Mouse (Mus musculus) neural tube, embryonic 15.5 days (tissue): Measurements from ENCODE around the gene Bcor. TPM values are rescaled to one million over a fixed set of nuclear protein-coding genes. Genes with fewer than 3 reads are reported as not detected.
A peak's percentile ranks its signal among the peaks of the same experiment; 100 is the strongest.

Experiments used
- ATAC-seq: fragments of 200-750 bp; cut with Nextera tagmentation; 2 replicates; pipeline ENCODE4 v1.8.0; 2017; ENCODE audit warnings: mild to moderate bottlenecking, moderate TSS enrichment, moderate library complexity; ENCODE audit not compliant: low FRiP score
- H3K27ac ChIP-seq: fragments of 300-500 bp; sonication (generic); replicated peaks from 2 replicates; pipeline ENCODE4 v1.5.1; 2015; ENCODE audit warnings: mild to moderate bottlenecking, inconsistent platforms
- H3K27me3 ChIP-seq: fragments of 300-500 bp; sonication (generic); replicated peaks from 2 replicates; pipeline ENCODE4 v1.6.1; 2015; ENCODE audit warnings: inconsistent platforms
- H3K36me3 ChIP-seq: fragments of 300-500 bp; sonication (generic); 2 replicates; pipeline ENCODE4 v1.6.1; 2015; ENCODE audit warnings: inconsistent platforms
- H3K4me1 ChIP-seq: fragments of 300-500 bp; sonication (generic); 2 replicates; pipeline ENCODE4 v1.6.1; 2015; ENCODE audit warnings: inconsistent platforms
- H3K4me2 ChIP-seq: fragments of 300-500 bp; sonication (generic); 2 replicates; pipeline ENCODE4 v1.6.1; 2015; ENCODE audit warnings: inconsistent platforms, mild to moderate bottlenecking, moderate library complexity
- H3K4me3 ChIP-seq: fragments of 300-500 bp; sonication (generic); replicated peaks from 2 replicates; pipeline ENCODE4 v1.5.1; 2015; ENCODE audit warnings: mild to moderate bottlenecking, inconsistent platforms
- H3K9ac ChIP-seq: fragments of 300-500 bp; sonication (generic); replicated peaks from 2 replicates; pipeline ENCODE4 v1.6.1; 2015; ENCODE audit warnings: mild to moderate bottlenecking, inconsistent platforms
- H3K9me3 ChIP-seq: fragments of 300-500 bp; sonication (generic); replicated peaks from 2 replicates; pipeline ENCODE4 v1.6.1; 2016; ENCODE audit warnings: inconsistent platforms
- WGBS: fragments of 180-500 bp; shearing (Covaris S2); methylation state at CpG from one replicate; pipeline ENCODE4 v1.1.7; 2015; ENCODE audit warnings: mixed read lengths; 5-methylcytosine and 5-hydroxymethylcytosine counted together
- polyA plus RNA-seq: library from polyadenylated mRNA; unstranded; fragments of >200 nt; fragmentation: Nextera tagmentation; extraction: Ambion mirVana; gene quantifications from 2 replicates; pipeline ENCODE4 v1.2.1, GENCODE M21; 2015

The Bcor gene
- polyA plus RNA-seq, 1 experiment from 2014 or later, result 12.2 TPM

- Histone ChIP-seq H3K9ac (peak overlapping the region; percentile 37), H3K27ac (peak overlapping the region; percentile 92), H3K4me3 (peak overlapping the region; percentile 58), H3K36me3 (no peaks in the 10 kb centered on the region), H3K9me3 (no peaks in the 10 kb centered on the region), H3K4me1 (peaks cover 29% of the 10 kb centered on the region), H3K4me2 (peak overlapping the region; percentile 71), H3K27me3 (peaks cover 60% of the 10 kb centered on the region)
- WGBS, result 5% methylated on average over 57 of the region's 61 CpGs
- ATAC-seq, result peak; percentile 25; the same call in 1 of the 2 replicates
Measured at GRCm38 (mm10) chrX:12080904-12081740, 79.0 kb downstream of the Bcor start.

DNA sequence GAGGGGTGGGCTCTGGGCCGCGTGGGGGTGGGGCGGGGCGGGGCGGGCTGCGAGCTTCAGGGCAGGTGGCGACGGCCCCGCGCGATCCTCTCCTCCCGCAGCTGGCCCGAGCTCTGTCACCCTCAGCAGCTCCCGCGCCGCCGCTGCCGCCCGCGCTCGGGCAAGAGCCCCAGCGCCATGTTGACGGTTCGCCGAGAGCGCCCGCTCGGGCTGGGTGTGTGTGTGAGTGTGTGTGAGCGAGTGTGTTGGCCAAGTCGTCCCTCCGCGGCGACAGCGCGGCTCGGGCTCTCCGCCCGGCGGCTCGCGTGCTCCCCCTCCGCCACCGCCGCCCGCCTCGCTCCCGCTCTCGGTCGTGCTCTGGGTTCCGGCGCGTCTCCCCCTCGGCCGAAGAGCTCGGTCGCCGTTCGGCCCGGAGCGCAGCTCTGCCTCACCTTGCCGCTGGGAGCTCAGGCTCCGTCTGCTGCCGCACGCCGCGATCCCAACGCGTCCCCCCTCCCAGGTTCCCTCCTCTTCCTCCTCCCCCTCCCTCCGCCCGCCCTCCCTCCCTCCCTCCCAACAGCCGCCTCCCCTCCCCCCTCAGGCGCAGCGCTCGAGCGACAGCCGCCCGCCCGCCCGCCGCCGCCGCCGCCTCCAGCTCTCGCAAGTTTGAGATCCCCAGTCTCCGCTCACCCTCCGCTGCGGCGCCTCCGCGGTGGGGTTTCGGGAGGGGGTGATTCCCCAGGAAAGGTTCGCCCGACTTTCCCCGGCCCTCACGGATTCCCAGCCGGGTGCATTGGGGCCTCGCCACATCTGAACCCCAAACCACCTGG lies 79.9 kb downstream of the Bcor start:
- ATAC-seq, result peak; percentile 55
- 1% methylated on average over 36 of the region's 97 CpGs for WGBS
- peak overlapping the region; percentile 71 for H3K4me2 ChIP-seq
- H3K4me3 ChIP-seq, result peak overlapping the region; percentile 58
- H3K27ac ChIP-seq, result peak overlapping the region; percentile 92
- H3K27me3 ChIP-seq, result peaks cover 57% of the 10 kb centered on the region
- no peaks in the 10 kb centered on the region for H3K36me3 ChIP-seq
- peaks cover 22% of the 10 kb centered on the region for H3K4me1 ChIP-seq
- no peaks in the 10 kb centered on the region for H3K9me3 ChIP-seq
- H3K9ac ChIP-seq, result peak overlapping the region; percentile 67

DNA sequence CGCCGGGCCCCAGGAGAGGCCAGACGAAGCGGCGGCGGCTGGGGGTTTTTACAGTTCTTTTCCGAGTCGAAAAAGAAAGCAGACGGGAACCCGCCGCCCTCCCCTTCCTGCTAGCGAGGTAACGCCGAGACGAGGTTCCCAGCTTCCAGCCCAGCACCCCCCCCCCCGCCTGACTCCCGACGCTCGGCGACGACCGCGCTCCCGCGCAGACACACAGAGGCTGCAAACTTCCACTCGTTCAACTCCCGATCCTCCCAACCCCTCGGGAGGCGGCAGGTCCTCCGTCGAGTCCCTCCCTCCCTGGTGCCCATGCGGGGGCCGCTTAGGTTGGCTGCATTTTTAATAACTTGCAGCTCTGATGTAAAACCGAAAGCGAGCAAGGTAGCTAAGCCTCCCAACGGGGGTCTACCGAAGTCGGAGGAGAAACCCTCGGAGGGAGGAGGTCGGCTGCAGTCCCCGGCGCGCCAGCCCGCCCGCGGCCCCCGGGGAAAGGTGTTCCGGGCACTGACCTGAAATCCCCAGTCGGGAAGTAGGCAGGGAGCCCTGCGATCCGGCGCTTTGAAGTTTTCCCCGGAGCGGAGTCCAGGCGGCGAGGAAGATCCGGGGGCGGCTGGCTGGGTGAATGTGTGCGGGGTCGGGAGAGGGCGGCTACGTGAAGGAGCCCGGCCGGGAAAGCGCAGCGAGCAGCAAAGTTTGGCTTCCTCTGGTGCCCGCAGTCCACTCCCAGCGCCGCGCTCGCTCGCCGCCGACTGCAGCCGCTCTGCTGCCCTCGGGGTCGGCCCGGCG lies 80.7 kb downstream of the Bcor start:
- Histone ChIP-seq H3K27me3 (peaks cover 57% of the 10 kb centered on the region), H3K9me3 (no peaks in the 10 kb centered on the region), H3K9ac (peak overlapping the region; percentile 67), H3K27ac (peak overlapping the region; percentile 92), H3K4me2 (peak overlapping the region; percentile 71), H3K4me1 (peaks cover 25% of the 10 kb centered on the region), H3K36me3 (no peaks in the 10 kb centered on the region), H3K4me3 (peak overlapping the region; percentile 58)
- 2% methylated on average over 44 of the region's 79 CpGs for WGBS
- 0 out of 2 replicates have a peak, but pooled peaks have one; percentile 12 for ATAC-seq

DNA sequence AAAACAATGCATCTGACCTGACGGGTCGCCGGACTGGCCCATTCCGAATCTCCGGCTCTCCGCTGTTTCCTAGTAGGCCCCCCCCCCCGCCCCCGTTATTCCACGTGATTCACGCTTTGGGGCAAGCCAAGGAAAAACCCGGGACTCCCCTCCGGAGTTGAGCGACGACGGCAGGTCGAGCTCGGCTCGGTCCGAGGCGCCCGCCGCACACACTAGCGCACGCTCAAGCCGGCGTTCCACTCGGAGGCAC lies 81.2 kb downstream of the Bcor start:
- Histone ChIP-seq H3K4me2 (peak overlapping the region; percentile 71), H3K4me3 (peak overlapping the region; percentile 58), H3K27me3 (peaks cover 56% of the 10 kb centered on the region), H3K36me3 (no peaks in the 10 kb centered on the region), H3K9me3 (no peaks in the 10 kb centered on the region), H3K4me1 (peaks cover 27% of the 10 kb centered on the region), H3K9ac (peak overlapping the region; percentile 67), H3K27ac (peak overlapping the region; percentile 92)
- 3% methylated on average over 26 of the region's 27 CpGs for WGBS
- 0 out of 2 replicates have a peak, but pooled peaks have one; percentile 4 for ATAC-seq

GRCm38 (mm10) chrX:12078195-12079058 lies 81.7 kb downstream of the Bcor start:
- peaks cover 30% of the 10 kb centered on the region for H3K4me1 ChIP-seq
- H3K27me3 ChIP-seq, result peaks cover 50% of the 10 kb centered on the region
- no peak; the same call in 1 of the 2 replicates for ATAC-seq
- H3K9me3 ChIP-seq, result no peaks in the 10 kb centered on the region
- H3K9ac ChIP-seq, result peak overlapping the region; percentile 67
- peak overlapping the region; percentile 92 for H3K27ac ChIP-seq
- H3K36me3 ChIP-seq, result no peaks in the 10 kb centered on the region
- H3K4me3 ChIP-seq, result peak overlapping the region; percentile 58
- H3K4me2 ChIP-seq, result peak overlapping the region; percentile 71
- WGBS, result 4% methylated on average over 73 of the region's 73 CpGs

DNA sequence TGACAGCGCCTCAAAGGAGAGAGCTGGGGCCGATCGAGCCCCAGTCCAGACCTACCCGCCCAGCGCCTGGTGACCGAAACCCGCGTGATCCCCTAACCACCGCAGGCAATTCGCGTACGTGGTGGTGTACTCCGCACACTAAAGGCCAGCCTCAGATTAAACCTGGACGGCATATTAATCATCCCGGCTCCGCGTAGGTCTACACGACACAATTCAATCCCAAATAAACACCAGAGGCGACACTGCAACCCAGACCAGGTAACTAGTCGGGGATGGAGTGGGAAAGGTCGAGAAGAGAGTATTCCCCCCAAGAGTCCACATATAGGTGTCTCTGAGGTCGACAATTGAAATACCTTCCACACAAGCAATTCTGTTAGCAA lies 82.6 kb downstream of the Bcor start:
- 3% methylated on average over 22 of the region's 22 CpGs for WGBS
- no peaks in the 10 kb centered on the region for H3K36me3 ChIP-seq
- peaks cover 31% of the 10 kb centered on the region for H3K4me1 ChIP-seq
- H3K27ac ChIP-seq, result peak overlapping the region; percentile 81
- no peak for ATAC-seq
- peaks cover 48% of the 10 kb centered on the region for H3K27me3 ChIP-seq
- H3K9ac ChIP-seq, result peak overlapping the region; percentile 67
- peak overlapping the region; percentile 71 for H3K4me2 ChIP-seq
- no peaks in the 10 kb centered on the region for H3K9me3 ChIP-seq
- H3K4me3 ChIP-seq, result peak overlapping the region; percentile 58

GRCm38 (mm10) chrX:12076763-12077600 lies 83.2 kb downstream of the Bcor start:
- H3K4me3 ChIP-seq, result peak overlapping the region; percentile 58

DNA sequence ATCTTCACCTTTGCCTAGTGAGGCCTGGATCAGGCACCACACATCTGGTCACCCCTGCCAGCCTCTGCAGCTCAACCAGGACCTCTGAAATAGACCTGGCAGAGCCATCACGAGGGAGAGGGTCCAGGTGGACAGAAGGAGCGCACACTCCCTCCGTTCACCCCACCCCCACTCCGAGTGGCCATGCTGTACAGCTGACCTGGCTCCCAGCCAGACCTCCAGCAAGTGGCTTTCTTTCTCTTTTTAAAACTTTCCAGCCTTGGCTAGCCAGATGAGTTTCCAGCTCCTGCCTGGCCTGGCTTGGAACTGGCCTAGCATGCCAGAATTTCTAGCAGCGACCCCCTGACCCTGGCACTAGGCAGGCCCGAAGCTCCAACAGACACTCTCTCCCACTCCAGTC lies 87.4 kb downstream of the Bcor start:
- no peak for ATAC-seq
- peaks cover 54% of the 10 kb centered on the region for H3K4me1 ChIP-seq
- H3K9ac ChIP-seq, result no peak overlapping the region
- WGBS, result 13% methylated on average over 6 of the region's 6 CpGs
- H3K27me3 ChIP-seq, result peaks cover 57% of the 10 kb centered on the region
- H3K9me3 ChIP-seq, result no peaks in the 10 kb centered on the region
- H3K36me3 ChIP-seq, result no peaks in the 10 kb centered on the region
- H3K4me3 ChIP-seq, result no peak overlapping the region
- no peak overlapping the region for H3K27ac ChIP-seq
- H3K4me2 ChIP-seq, result no peak overlapping the region

More at GRCm38 (mm10) chrX:12076763-12077600, 83.2 kb downstream of the Bcor start:
- peak overlapping the region; percentile 71 for H3K4me2 ChIP-seq
- H3K9ac ChIP-seq, result peak overlapping the region; percentile 67
- ATAC-seq, result peak; percentile 37
- no peaks in the 10 kb centered on the region for H3K9me3 ChIP-seq
- 3% methylated on average over 57 of the region's 58 CpGs for WGBS
- H3K36me3 ChIP-seq, result no peaks in the 10 kb centered on the region
- peaks cover 51% of the 10 kb centered on the region for H3K27me3 ChIP-seq
- H3K4me1 ChIP-seq, result peaks cover 32% of the 10 kb centered on the region
- peak overlapping the region; percentile 81 for H3K27ac ChIP-seq

DNA sequence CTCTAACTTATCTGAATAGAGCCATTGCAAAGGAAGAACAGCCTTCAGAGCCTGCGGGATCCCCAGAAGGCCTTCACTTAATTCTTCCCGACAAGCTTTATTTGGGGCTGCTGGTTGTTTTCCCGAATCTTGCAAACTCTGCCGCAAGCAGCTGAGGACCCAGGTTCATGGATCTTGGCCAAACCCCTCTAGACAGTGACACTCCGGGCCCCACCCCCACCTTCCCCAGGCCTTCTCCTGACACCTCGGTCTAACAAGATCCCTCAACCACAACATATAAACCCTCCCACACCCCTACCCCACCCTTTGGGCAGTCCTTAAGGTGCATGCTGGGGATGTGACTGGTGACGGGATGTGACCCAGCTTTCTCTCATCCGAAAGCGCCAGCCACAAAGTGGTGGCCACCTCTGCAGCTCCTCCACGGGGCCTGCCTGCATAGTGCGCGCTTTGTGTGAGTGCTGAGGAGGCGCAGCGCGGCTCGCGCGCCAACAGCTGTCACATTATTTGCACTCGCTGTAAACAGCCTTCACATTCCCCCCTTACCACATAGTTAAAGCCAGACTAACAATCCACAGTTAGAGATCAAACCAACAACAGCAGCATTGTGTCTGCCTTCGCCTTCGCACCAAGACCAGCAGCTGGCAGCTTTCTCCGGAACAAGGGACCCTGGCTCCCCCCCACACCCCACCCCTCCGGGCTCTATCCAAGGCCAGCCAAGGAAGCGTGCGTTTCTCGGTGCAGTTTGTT lies 91.0 kb downstream of the Bcor start:
- Histone ChIP-seq H3K9me3 (no peaks in the 10 kb centered on the region), H3K27me3 (peaks cover 73% of the 10 kb centered on the region), H3K4me1 (peaks cover 65% of the 10 kb centered on the region)

More for the DNA sequence above, 91.0 kb downstream of the Bcor start:
- Histone ChIP-seq H3K27ac (peak overlapping the region; percentile 14; the same call in 1 of the 2 replicates), H3K4me3 (no peak overlapping the region), H3K36me3 (no peaks in the 10 kb centered on the region), H3K9ac (no peak overlapping the region), H3K4me2 (peak overlapping the region; percentile 33)
- peak; percentile 73 for ATAC-seq
- 3% methylated on average over 26 of the region's 26 CpGs for WGBS
